Mouse (Mus musculus) ES-E14 (cell line): Measurements from ENCODE around the gene Olfr541. TPM values are rescaled to one million over a fixed set of nuclear protein-coding genes. Genes with fewer than 3 reads are reported as not detected.
"Not testable (repeated sequence)": the region's sequence is repeated elsewhere in the genome, so short reads cannot be mapped to it uniquely, and the experiment has no call there.

Source experiments
- DNase-seq: peaks from one replicate; pipeline ENCODE4 v3.0.0-alpha.2; 2013; ENCODE audit warnings: low read depth, low spot score
- H3K27ac ChIP-seq: 2 replicates; pipeline ENCODE4 v1.5.1; 2012; ENCODE audit warnings: low read depth, mild to moderate bottlenecking, low read length, moderate library complexity, mixed read lengths; ENCODE audit not compliant: poor library complexity, insufficient read depth, severe bottlenecking
- H3K36me3 ChIP-seq: 2 replicates; pipeline ENCODE4 v1.6.1; 2012; ENCODE audit warnings: mild to moderate bottlenecking, low read length, moderate library complexity, mixed read lengths; ENCODE audit not compliant: control insufficient read depth, poor library complexity, insufficient read depth, severe bottlenecking
- H3K4me1 ChIP-seq, 2 experiments: fragments of 150-350 bp in 1 of 2; sonication (generic) in 1 of 2; 2 replicates each; pipeline ENCODE4 v1.6.1; 2012; ENCODE audit warnings: low read length in 2 of 2, mild to moderate bottlenecking in 1 of 2, mixed read lengths in 1 of 2; ENCODE audit not compliant: control insufficient read depth in 2 of 2, insufficient read depth in 2 of 2, poor library complexity in 1 of 2
- H3K4me3 ChIP-seq, 2 experiments: fragments of 150-350 bp in 1 of 2; sonication (generic) in 1 of 2; 2 replicates each; pipeline ENCODE4 v1.5.1; 2012; ENCODE audit warnings: low read length in 2 of 2, low read depth in 1 of 2, mild to moderate bottlenecking in 1 of 2, mixed read lengths in 1 of 2; ENCODE audit not compliant: insufficient read depth in 1 of 2, poor library complexity in 1 of 2, severe bottlenecking in 1 of 2
- H3K9ac ChIP-seq: 2 replicates; pipeline ENCODE4 v1.6.1; 2012; ENCODE audit warnings: low read depth, mild to moderate bottlenecking, low read length, mixed read lengths; ENCODE audit not compliant: poor library complexity, insufficient read depth, severe bottlenecking
- H3K9me3 ChIP-seq: fragments of 150-350 bp; sonication (generic); 2 replicates; pipeline ENCODE4 v1.6.1; 2012; ENCODE audit warnings: low read depth, mild to moderate bottlenecking, low read length; ENCODE audit not compliant: control insufficient read depth, insufficient read depth
- CHD2 ChIP-seq: IDR thresholded peaks from 2 replicates; pipeline ENCODE4 v1.6.1; 2014; ENCODE audit warnings: mild to moderate bottlenecking, low read depth, low read length, inconsistent platforms
- HCFC1 ChIP-seq: IDR thresholded peaks from 2 replicates; pipeline ENCODE4 v1.6.1; 2012; ENCODE audit warnings: low read length, inconsistent platforms, borderline replicate concordance; ENCODE audit not compliant: insufficient read depth
- MAFK ChIP-seq: IDR thresholded peaks from 2 replicates; pipeline ENCODE4 v1.6.1; 2014; ENCODE audit warnings: mild to moderate bottlenecking, low read depth, low read length, inconsistent platforms; ENCODE audit not compliant: insufficient read depth
- ZC3H11A ChIP-seq: IDR thresholded peaks from 2 replicates; pipeline ENCODE4 v1.6.1; 2012; ENCODE audit warnings: low read depth, mild to moderate bottlenecking, inconsistent platforms, low read length, borderline replicate concordance
- ZNF384 ChIP-seq: IDR thresholded peaks from 2 replicates; pipeline ENCODE4 v1.6.1; 2012; ENCODE audit warnings: low read depth, low read length, inconsistent platforms
- in situ Hi-C, 2 experiments: fragments of 600-800 bp; cut with MboI; formaldehyde crosslinking; loops; one replicate each; pipeline ENCODE4 v1.15.1; 2025; ENCODE audit warnings: low sequenced_read_pairs in 2 of 2, inconsistent platforms in 1 of 2; ENCODE audit not compliant: unreplicated experiment in 2 of 2
- total RNA-seq: library from RNA; depleted of rRNA; stranded (reverse); fragments of 300-350 nt; gene quantifications from 2 replicates; pipeline ENCODE4 v1.2.3, GENCODE M21; 2012; rRNA removed

Olfr541 gene
- total RNA-seq = not detected in 2 replicates

- Histone ChIP-seq H3K27ac (no peak within 1 kb of the TSS), H3K4me3 (no peak within 1 kb of the TSS), H3K9ac (no peak within 1 kb of the TSS), H3K9me3 (no peaks in the 10 kb centered on the region), H3K36me3 (no peaks in the 10 kb centered on the region), H3K4me1 (no peaks in the 10 kb centered on the region)
- no peak for DNase-seq
- TF ChIP-seq ZC3H11A = no peak
- TF ChIP-seq MAFK = no peak
- no peak for TF ChIP-seq CHD2
- TF ChIP-seq ZNF384 = no peak
- no peak for TF ChIP-seq HCFC1
- in situ Hi-C loops = no loop called here
Measured at GRCm38 (mm10) chr7:140696967-140697366, at the start of gene Olfr541. Gene Olfr541, plus strand, starts transcription at chr7:140697267.

DNA sequence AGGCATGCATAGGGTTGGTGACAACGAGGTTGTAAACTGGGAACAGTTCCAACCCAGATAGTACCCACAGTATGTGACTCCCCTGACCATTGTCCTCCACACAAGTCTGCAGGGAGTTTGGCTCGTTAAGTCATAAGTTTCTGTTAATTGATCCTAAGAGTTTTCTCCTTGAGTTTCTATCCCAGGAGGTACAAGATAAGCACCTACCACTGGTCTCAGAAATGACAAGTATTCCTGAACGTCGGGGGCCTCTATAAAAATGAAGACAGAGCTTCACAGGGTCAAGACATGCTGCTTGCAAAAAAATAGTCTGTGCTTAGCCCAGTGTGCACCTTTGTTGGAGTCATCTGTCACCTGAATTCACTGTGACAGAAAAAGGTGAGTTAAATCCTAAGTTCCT is 37.4 kb upstream of the Olfr541 start, which contains the start of gene Olfr539:
Olfr539 (plus strand) TSS at position 301 of the 400 bp plus-strand sequence.
- DNase-seq = no peak
- in situ Hi-C loops = no loop called here
- H3K9me3 ChIP-seq = no peaks in the 10 kb centered on the region
- H3K27ac ChIP-seq = no peak within 1 kb of the TSS
- no peaks in the 10 kb centered on the region for H3K36me3 ChIP-seq
- no peak for TF ChIP-seq ZC3H11A
- no peak for TF ChIP-seq HCFC1
- TF ChIP-seq MAFK = no peak
- TF ChIP-seq ZNF384 = no peak
- TF ChIP-seq CHD2 = no peak
- H3K4me1 ChIP-seq = no peaks in the 10 kb centered on the region
- no peak within 1 kb of the TSS for H3K9ac ChIP-seq
- no peak within 1 kb of the TSS for H3K4me3 ChIP-seq

GRCm38 (mm10) chr7:140670693-140671092 is 26.4 kb upstream of the Olfr541 start:
- H3K9me3 ChIP-seq, H3K9ac ChIP-seq, DNase-seq, H3K36me3 ChIP-seq, H3K4me3 ChIP-seq, in situ Hi-C loops, H3K27ac ChIP-seq: not testable (repeated sequence)
- H3K4me1 ChIP-seq = peaks cover 3 to 12% of the 10 kb centered on the region in 2 experiments; a peak in 2 of 4 replicates

DNA sequence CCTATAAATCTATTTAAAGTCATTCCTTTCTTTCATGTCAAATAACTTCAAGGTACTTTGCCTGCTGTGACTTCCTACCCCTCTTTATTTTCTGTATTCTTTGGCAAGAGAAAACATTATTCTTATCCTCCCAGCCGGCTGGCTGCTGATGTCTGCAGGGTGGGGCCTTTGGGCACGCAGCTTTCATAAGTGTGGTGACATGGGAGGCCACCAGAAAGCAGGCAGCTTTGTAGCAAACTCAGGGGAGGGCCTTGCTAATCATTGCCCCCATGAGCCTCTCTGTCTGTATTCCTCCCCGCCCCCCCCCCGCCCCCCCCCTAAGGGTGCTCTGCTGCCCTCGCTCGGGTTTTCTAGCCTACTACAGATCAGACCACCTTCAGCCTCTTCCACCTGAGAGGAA is 21.2 kb upstream of the Olfr541 start:
- in situ Hi-C loops = no loop called here
- H3K4me3 ChIP-seq = peak overlapping the region; percentile 52 to 60; a peak in 2 of 4 replicates

DNA sequence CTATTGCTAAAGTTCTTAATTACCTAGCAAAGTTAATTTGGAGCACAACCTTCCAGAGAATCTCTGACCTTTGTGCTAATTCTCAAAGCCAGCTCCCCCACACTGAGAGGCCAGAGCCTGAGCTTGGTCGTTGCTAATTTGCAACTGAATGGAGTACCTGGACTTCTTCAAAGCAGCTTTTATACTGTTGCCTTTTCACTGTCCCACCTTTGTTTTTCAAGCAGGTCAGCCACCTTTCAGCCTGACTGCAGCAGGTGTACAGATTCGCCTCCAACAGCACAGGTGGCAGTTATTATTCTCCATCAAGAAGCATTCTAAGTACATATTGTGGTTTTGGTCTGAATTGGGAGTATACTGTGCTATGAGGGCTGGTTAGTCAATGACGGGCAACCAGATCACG is 17.5 kb upstream of the Olfr541 start:
- H3K4me3 ChIP-seq, H3K36me3 ChIP-seq, H3K27ac ChIP-seq, H3K9me3 ChIP-seq, H3K4me1 ChIP-seq, in situ Hi-C loops, DNase-seq, H3K9ac ChIP-seq: not testable (repeated sequence)

More for the DNA sequence above, 21.2 kb upstream of the Olfr541 start:
- H3K9ac ChIP-seq = 0 out of 2 replicates have a peak overlapping the region, but pooled peaks have one; percentile 31
- no peak overlapping the region for H3K27ac ChIP-seq
- TF ChIP-seq ZNF384 = no peak
- TF ChIP-seq CHD2 = no peak
- no peaks in the 10 kb centered on the region; the same call in 1 of the 2 replicates for H3K9me3 ChIP-seq
- H3K36me3 ChIP-seq = no peaks in the 10 kb centered on the region
- H3K4me1 ChIP-seq = peaks cover 7 to 11% of the 10 kb centered on the region in 2 experiments; a peak in 2 of 4 replicates
- no peak for DNase-seq
